Mouse (Mus musculus) gastrocnemius, postnatal 4 days (tissue): ENCODE data around the gene Fcrlb. TPM values are rescaled to one million over a fixed set of nuclear protein-coding genes. Genes with fewer than 3 reads are reported as not detected.
"Not testable (repeated sequence)": the region's sequence is repeated elsewhere in the genome, so short reads cannot be mapped to it uniquely, and the experiment has no call there.

Experiments used
- DNase-seq, 2 experiments: peaks; one replicate each; pipeline ENCODE4 v3.0.0; 2021 to 2022; ENCODE audit warnings: low spot score in 2 of 2, mixed read lengths in 2 of 2
- long read RNA-seq, 2 experiments: library from polyadenylated mRNA; stranded (forward); transcript quantifications; one replicate each; pipeline ENCODE4 v2.0.0; 2021
- total RNA-seq, 2 experiments: library from RNA; stranded (reverse); gene quantifications; 2 replicates each; pipeline ENCODE4 v1.2.3; 2021

The Fcrlb gene
- total RNA-seq, result not detected
- long read RNA-seq, experiment 1, result 0 reads
- long read RNA-seq, experiment 2, result 0 reads

DNA sequence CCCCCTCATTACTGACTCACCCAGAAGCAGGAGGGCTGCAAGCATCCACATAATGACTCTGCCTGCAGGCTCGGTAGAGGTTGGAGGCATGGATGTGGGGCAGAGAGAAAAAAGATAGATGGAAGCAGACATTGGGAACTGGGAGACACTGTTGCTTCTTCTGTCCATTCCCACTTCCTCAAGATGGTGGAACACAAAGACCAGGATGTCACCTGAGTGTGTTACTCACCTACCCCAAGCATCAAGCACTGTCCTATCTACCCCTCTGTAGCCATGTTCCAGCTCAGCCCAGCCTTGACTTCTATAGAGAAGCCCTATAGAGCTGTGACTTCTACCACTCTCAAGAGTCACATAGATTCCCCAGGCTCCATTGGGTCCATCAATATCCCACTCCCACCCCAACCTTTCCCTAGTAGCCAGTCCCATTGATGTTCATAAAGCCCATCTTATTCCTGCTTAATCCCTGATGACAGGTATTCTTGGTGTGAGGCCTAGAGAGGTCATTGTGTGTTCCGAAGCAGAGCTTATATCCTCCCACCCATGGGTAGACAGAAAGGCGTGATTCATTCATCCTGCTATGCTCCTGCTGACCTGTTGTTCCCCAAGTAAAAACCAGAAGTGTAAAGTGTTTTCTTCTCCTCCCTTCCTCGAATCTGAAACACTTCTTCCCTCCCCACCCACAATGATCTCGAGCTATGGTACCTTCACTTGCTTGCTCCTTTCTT is at the start of gene Fcrlb:
Gene Fcrlb (minus strand): TSS at position 51 of the 725 bp plus-strand sequence.
- no peak for DNase-seq

DNA sequence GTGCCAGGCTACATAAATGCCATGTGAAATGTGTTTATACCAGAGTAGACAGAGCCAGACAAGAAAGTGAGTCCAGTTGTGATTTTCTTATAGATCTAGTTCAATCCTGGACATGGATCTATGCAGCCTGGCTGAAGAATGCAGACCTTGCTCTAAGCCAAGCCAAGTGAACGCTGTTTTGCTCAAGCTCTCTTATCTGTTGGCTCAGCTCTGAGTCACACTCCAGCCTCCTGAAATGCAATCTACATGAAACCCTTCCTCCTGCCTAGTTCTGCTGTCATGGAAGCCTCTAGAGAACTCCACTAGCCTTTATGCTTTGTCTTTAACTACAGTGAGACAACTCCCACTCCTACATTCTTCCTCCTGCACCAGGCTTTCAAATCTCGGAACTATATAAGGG is 49.6 kb upstream of the Fcrlb start:
- DNase-seq, result no peak

DNA sequence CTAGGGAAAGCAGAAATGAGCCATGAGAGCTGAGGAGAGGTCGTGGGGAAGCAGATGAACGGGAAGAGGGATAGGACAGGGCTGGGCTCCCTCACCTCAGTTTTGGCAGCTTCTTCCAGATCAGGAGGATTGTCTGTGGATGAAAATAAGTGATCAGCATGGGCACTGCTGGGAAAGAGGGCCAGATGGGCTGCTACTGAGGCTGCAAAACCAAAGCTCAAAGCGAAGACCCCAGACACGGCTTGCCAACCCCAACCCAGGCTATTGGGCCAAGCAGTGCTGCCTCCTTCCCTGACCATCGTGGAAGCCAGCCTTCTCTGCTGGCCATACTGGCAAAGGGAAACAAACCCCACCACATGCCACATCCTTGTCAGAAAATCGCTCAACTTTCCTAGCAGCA is 48.4 kb upstream of the Fcrlb start:
- no peak for DNase-seq

- DNase-seq, result no peak
Observed at GRCm38 (mm10) chr1:170959791-170960190, 47.0 kb upstream of the Fcrlb start.

- DNase-seq, result no peak
Observed at GRCm38 (mm10) chr1:170958225-170958624, 45.5 kb upstream of the Fcrlb start.

GRCm38 (mm10) chr1:170953192-170953591 is 40.5 kb upstream of the Fcrlb start:
- DNase-seq, result no peak

DNA sequence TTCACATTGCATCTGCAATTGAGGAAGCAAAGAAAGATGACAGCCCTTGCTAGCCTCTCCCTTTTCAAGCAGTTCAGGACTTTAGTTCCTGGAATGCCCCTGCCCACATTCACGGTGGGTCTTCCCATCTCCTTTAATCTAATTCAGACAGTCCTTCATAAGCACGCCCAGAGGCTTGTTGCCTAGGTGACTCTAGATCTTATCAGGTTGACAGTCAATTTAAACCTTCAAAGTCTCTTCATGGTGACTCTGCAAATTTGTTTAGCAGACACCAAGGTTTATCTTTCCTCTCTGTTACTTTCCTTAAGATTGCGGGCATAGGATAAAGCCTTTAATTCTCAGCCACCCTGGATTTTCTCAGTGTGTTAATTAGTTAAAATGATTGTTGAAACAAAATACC is 38.0 kb upstream of the Fcrlb start:
- no peak for DNase-seq

DNA sequence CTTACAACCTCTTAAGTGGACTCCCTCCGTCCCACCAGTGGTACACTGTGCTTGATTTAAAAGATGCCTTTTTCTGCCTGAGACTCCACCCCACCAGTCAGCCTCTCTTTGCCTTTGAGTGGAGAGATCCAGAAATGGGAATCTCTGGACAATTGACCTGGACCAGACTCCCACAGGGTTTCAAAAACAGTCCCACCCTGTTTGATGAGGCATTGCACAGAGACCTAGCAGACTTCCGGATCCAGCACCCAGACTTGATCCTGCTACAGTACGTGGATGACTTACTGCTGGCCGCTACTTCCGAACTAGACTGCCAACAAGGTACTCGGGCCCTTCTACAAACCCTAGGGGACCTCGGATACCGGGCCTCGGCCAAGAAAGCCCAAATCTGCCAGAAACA is 32.2 kb upstream of the Fcrlb start:
- DNase-seq, result not testable (repeated sequence)

GRCm38 (mm10) chr1:170944151-170944550 is 31.4 kb upstream of the Fcrlb start:
- DNase-seq, result not testable (repeated sequence)

DNA sequence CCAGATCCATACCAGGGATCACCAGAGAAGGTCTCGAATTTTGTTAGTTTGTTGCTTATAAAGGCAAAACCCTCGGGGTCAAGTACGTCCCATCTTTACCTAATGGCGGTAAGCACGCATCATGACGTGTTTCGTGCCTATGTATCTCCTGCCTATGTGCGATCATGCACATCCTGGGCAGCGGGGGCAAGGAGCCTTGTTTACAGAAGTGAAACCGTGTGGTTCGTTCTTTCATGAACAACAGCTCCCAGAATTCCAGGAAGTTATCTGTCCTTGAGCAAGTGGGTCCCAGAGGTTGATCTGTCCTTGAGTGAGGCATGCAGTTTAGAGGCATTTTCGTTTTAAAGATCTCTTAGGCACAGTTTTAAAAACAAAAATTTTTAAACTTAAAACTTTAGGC is 26.5 kb upstream of the Fcrlb start:
- no peak for DNase-seq

GRCm38 (mm10) chr1:170934383-170934782 is 21.6 kb upstream of the Fcrlb start:
- no peak for DNase-seq

DNA sequence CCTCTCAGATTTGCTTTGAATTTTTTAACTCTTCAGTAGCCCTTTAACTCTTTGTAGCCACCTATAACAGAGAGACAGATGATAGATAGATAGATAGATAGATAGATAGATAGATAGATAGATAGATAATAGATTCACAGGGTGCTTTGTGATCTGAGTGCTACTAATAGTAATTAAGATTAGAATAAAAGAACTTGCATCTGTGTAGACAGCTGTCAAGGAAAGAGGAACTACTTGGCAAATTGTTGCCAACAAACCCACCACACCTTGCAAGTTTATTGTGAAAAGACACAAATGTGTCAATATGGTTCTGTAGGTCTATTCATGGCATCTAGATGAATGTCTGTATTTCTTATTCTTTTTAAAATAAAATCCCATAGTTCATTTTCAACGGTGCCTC is 21.2 kb upstream of the Fcrlb start:
- DNase-seq, result no peak

GRCm38 (mm10) chr1:170933386-170933920 is 20.7 kb upstream of the Fcrlb start:
- no peak for DNase-seq

DNA sequence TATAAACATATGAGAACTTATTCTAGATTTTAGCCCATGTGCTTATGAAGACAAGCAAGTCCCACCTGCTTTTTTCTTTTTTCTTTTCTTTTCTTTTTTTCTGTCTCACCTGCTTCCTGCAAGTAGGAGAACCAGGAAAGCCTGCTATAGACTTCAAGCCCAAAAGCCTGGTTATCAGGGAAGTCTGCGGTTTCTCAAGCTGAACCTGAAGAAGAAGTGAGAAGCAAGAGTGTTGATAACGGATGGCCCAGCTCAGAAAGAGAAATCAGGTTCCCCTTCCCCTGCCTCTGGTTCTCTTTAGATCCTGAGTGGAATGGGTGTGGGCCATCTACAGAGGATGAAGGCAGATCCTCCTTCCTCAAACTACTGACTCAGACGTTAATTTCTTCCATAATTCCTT is 19.3 kb upstream of the Fcrlb start:
- no peak for DNase-seq

DNA sequence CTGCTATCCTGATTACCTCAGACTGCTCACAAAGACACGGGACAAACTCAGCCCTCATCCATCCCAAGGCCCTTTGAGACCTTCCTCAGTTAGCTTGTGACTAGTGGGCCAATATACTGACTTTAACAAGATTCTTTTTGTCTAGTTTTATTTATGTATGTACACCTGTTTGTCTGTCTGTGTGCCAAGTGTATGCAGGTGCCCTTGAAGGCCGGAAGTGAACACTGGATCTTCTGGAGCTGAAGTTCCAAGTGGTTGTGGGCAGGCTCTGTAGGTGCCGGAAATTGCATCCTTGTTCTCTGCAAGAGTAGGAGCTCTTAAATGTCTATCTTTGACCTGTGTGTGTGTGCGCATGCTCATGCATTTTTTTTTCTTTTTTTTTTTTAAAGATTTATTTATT is 16.5 kb upstream of the Fcrlb start:
- DNase-seq, result no peak

DNA sequence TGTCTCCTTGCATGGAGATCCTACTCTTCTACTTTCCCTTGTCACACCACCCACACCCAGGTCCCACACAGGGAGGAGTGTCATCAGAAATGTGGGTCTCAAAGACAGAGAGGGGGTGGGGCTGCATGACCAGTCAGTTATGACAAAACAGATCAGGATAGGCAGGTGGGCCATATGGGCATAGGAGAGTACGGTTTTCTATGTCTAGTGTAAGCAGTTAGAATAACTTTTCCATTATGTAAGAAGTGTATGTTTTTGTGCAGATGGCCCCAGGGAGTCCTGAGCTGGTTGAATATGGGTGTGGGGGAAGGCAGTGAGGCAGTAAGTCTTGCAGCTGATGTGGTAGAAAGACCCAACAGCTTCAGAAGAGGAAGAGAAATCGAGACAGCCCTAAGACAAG is 15.7 kb upstream of the Fcrlb start:
- no peak for DNase-seq

DNA sequence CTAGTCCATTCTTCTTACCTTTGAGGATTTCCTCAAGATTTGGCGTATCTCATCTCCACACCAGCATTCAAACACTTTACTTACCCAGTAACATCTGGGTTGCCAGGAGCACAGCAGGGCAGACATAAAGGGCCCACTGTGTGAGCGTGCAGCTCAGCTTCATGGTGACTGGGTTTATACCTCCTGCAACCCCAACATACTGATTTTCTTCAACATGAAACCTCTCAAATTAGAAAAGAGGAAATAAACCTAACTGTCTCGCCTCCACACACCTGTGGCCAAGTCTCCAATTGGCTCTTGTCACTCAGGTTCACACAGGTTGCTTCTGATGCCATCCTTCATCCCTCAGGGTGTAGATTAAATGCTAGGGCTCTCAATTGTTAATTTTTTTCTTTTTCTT is 14.6 kb upstream of the Fcrlb start, which contains the start of gene Fcrla:
Gene Fcrla (minus strand): TSS at position 206 of the 400 bp plus-strand sequence.
- DNase-seq, result no peak

GRCm38 (mm10) chr1:170926941-170927340 is 14.2 kb upstream of the Fcrlb start:
- DNase-seq, result no peak

DNA sequence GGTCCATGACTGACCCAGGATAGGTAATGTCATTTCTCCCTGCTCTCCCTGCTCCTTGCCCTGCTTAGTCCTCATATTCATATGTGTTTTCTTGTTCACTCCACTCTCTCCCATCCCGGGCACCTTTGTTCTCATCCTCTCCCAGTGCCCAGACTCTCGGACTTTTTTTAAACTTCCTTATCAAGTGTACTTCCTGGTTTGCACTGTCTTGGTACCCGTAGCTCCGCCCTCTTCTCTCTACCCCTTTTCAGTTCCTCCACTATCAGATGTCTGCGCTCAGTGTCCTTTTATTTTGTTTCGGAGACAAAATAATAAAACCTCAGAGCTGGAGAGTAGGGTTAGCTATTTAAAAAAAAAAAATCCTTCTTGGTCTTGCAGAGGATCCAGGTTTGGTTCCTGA is 11.7 kb upstream of the Fcrlb start:
- no peak for DNase-seq

DNA sequence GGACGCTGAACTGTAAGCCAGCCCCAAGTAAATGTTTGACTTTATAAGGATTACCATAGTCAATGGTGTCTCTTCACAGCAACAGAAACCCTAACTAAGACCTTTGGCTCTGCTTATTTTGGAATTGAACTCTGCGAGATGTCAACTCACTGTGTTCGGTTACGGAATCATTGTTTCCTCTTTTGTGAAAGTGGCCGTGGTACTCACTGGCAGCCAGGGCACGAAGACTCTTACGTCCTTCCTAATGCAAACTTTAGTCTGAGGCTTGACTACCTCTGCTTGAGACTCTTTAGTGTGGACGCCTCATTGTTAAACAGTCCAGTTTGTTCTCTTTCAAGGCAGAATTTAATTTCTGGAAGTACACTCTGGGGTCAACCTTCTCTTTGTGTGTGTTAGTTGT is 6.6 kb upstream of the Fcrlb start:
- DNase-seq, result no peak

DNA sequence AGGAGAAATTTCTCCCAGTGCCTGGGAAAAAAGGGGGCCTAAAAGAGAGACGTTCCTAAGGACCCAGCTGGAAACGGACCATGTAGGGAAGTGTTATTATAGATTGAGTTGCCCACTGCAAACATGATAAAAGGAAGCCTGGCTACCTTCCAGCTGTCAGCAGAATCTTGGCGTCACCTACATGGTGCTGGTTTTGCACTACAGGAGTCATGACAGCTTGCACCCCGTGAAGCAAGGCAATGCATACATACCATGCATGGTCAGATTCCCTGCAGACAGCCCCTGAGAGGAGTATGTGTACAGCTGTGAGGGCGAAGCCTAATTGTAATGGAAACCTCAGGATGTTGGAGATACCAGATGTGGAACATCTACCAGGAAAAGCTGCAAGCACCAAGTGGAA is 2.9 kb upstream of the Fcrlb start:
- no peak for DNase-seq

DNA sequence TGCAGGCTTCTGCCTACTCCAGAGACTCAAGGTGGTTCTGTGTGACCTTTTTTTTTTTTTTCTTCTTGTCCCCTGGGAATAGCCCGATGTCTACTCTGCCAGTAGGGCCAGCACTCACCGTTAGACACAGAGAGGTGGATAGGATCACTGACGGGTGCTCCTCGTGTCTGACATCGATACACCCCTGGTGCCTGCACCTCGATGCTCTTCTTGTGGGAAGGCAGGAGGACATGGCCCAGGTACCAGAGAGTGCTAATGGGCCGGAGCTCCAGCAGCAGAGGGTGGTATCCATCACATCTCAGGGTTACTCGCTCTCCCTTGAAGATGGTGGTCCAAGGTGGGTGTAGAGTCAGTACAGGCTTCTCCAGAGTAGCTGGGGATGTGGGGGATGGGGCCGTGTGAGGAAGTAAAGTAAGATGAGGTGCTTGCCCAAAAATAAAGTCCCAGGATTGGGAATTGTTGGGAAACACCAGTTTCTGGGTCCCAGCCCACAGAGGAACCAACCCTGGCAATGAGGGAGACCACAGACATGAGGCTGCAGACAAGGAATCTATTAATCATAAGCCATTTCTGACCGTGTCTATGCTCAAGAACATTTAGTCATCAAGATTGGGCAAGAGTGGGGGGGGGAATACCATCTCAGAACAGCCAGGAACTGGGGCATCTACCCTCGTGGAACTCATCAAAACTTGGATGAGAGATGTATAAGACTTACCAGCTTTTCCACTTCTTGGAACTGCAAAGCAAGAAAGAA is 657 bp downstream of the Fcrlb start:
- no peak for DNase-seq
